19 mouse cellular contexts compared by ENCODE assay signal in the genomic region with DNA sequence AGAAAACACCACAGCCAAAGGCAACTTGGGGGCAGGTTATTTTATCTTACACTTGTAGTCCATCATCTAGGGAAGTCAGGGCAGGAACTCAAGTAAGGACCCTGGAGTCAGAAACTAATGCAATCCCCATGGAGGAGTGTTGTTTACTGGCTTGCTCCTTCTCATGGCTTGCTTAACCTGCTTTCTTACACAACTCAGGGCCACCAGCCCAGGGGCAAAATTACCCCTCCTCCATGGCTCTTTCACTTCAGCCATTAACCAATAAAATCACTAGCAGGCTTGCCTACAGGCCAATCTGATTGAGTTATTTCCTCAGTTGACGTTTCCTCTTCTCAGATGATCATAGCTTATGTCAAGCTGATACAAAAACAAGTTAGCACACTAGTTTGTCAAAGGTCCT. TPM values are rescaled to one million over a fixed set of nuclear protein-coding genes. Genes with fewer than 3 reads are reported as not detected.
DNase-seq lines count a peak whose midpoint lies in the region; ATAC-seq lines count a peak whose summit lies in the region.
"Had no signal": no experiment of that assay in that cellular context is flagged by ENCODE, and none has a peak within 500 bp of the region (broad histone marks: within the 10 kb centered on the region; RNA-seq: fewer than 3 reads in every experiment).

No protein-coding gene starts in this region.

- DNase-seq in adrenal gland, adult 8-10 months = peak; percentile 1
- DNase-seq in adrenal gland, postnatal 14 days = no peak
- peak; percentile 1 for DNase-seq in 416B (ENCODE audit: low read depth)
- DNase-seq in heart, postnatal 36 days = no peak
- DNase-seq: adrenal gland, postnatal 25 days; cerebellum, adult 11 months; cerebellum, adult 18-20 months; cerebellum, adult 8-10 months; cerebellum, adult 9-11 months; cerebellum, postnatal 14 days; cerebellum, postnatal 36 days; embryo, embryonic 11 days had no signal

- ATAC-seq in megakaryocyte progenitor cell, adult 5-6 weeks (replicated peaks; ENCODE audit: poor library complexity) = peak; percentile 61
- ATAC-seq: forebrain, embryonic 14.5 days; forebrain, embryonic 16.5 days had no signal

- intact Hi-C loops in heart, postnatal 36 days (cut with DNase I) = no loop called here

RNA-seq across cellular contexts. Expression of a gene that starts 15.0 kb away (rescaled TPM):
- not detected for total RNA-seq in adrenal gland, adult 8-10 months (2022)
- not detected in 2 replicates for total RNA-seq in adrenal gland, postnatal 14 days (2021)
- not detected in 2 replicates for total RNA-seq in megakaryocyte progenitor cell, adult 5-6 weeks (2015)
- total RNA-seq in megakaryocyte progenitor cell, adult 5-6 weeks (2017) = not detected in 2 replicates
- not detected for total RNA-seq in heart, postnatal 36 days (2021)
- total RNA-seq: adrenal gland, postnatal 25 days; adrenal gland, postnatal 4 days; common myeloid progenitor, adult 5-6 weeks; ES-E14; MEL had no signal

Comparison
In these comparisons a context has a peak if more than half of its experiments do, and no peak if none do; other contexts are left out.
1. DNase-seq: peak in adrenal gland, adult 8-10 months (single experiment) and 416B (single experiment); none in adrenal gland, postnatal 14 days (single experiment) and heart, postnatal 36 days (0 of 2).